Mouse (Mus musculus) frontal cortex, postnatal 36 days (tissue): ENCODE results near the gene Sowaha.

Experiments
- DNase-seq, 2 experiments: peaks; one replicate each; pipeline ENCODE4 v3.0.0; 2022; ENCODE audit warnings: low spot score in 2 of 2

The Sowaha gene

GRCm38 (mm10) chr11:53479783-53480301, at the start of gene Sowaha, which contains the start of gene Gm9945:
Sowaha (minus strand) TSS chr11:53480274.
Gm9945 (plus strand) TSS chr11:53480166.
- peak; percentile 70 to 72 for DNase-seq

DNA sequence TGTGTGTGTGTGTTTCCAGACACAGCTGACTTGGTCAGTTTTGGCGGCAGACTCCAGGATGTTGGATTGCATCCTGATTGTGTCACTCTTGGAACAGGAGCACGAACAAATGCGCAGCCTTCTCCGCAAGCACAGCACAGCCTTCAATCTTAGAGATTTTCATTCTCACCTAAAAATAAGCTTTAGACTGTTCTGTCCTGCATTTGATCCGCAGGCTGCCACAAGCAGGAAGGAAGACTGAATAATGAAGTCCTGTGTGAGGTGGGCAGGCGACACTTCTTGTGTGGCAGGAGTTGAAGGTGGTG, 49.1 kb upstream of the Sowaha start:
- peak in 1 of 2 experiments; percentile 61 for DNase-seq

DNA sequence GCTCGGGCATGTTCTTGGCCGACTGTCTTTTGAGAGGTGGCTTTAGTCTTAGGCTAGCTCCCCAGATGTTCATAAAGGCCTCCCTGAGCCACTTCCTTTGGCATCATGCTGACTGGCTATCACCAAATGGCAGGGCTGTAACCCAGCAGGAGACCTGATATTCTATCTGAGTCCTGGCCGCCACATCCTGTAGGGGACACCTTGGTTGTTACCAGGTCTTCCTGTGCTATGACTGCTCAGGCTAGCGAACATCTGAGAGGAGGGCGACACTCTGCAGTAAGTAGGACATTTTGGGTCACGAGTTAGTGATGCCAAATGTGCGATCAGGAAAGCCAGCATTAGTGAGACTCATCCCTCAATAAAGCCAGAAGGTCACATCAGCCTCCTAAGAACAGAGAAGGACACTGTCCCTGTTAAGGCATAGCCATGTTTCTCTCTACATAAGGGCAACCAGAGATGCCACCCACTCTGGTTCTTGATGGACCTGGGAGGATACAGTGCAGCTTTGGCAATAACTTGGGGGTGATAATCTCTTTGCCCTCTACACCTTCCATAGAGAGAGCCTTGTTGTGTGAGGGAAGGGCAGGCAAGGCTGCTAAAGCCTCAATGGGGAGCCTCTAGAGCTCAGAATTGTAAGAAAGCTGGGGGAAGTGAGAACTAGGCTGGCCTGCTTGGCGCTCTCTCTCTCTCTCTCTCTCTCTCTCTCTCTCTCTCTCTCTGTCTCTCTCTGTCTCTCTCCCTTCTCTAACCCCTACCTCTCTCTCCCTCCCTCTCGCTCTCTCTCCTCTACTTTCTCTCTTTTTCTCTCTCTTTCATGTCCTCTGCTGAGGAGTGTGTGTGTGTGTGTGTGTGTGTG, 48.6 kb upstream of the Sowaha start:
- no peak for DNase-seq

DNA sequence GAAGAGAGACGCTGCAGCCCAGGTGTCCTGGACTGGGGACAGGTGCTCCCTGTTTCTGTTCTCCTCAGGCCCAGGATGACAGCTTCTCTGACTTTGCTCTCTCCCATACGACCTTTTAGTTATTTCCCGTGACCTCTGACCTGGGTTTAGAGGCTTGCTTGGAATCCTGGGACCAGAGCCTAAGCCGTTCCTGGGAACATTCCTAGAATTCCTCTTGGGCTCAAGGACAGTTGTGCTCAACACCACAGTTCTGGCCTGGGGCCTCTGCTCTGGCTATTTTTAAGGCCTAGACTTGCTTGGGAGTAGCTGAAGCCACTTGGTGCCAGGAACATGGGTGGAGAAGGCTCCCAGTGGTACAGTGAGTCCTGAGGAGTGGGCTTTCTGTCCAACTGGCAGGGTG, 45.4 kb upstream of the Sowaha start:
- DNase-seq, result no peak

GRCm38 (mm10) chr11:53524905-53525304, 44.8 kb upstream of the Sowaha start:
- no peak for DNase-seq

DNA sequence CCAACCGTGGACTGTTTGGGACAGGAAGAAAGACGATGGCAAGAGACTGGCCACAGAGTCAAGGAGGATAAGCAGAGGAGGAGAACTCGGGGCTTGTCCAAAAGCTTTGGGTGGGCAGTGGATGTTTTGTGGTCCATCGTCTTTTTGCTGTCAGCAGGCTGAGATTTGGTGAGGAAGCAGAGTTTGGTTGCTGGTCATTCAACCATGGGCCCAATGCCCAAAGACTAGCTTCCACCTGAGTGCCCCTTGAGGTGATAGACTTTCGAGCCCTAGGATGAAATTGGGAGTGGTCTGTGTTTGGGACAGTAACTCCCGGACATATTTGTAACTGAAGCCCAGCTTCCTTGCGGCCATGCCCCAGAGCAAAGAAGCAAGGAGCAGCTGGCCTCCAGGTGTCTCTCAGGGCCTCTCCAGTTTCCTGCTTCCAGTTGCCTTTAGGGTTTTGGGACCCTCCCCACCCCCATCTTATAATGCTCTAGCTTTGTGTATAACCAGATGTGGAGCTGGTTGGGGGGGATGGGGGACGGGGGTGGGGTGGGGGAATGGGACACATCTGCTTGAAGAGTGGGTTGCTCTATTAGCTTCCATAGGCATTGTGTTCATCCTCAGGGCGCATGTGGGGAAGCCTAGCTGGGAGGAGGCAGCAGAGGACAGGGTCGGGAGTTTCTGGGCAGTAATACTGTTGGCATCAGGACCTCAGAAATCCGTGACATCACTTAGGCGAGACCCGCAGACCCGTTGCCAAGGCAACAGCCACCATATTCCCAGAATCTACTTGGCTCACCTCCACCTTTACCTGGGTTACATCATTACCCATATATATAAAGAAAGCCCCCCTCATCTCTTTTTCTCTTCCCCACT, 43.7 kb upstream of the Sowaha start:
- no peak for DNase-seq

GRCm38 (mm10) chr11:53522930-53523329, 42.9 kb upstream of the Sowaha start:
- peak; percentile 79 to 84 for DNase-seq

GRCm38 (mm10) chr11:53522362-53522761, 42.3 kb upstream of the Sowaha start:
- no peak for DNase-seq

DNA sequence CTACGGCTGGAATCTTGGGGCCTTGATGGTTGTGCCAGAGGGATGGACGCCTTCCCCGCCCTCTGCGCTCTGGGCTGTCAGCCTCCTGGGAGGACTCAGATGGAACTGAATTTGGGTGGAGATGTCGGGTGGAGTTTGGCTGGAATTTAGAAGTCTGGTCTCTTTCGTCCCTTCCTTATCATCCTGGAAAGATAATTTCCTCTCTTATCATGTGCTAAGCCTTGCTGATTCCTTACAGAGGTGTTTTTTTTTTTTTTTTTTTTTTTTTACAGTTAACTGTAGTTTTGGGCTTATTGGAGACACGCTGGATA, 41.7 kb upstream of the Sowaha start:
- no peak for DNase-seq

DNA sequence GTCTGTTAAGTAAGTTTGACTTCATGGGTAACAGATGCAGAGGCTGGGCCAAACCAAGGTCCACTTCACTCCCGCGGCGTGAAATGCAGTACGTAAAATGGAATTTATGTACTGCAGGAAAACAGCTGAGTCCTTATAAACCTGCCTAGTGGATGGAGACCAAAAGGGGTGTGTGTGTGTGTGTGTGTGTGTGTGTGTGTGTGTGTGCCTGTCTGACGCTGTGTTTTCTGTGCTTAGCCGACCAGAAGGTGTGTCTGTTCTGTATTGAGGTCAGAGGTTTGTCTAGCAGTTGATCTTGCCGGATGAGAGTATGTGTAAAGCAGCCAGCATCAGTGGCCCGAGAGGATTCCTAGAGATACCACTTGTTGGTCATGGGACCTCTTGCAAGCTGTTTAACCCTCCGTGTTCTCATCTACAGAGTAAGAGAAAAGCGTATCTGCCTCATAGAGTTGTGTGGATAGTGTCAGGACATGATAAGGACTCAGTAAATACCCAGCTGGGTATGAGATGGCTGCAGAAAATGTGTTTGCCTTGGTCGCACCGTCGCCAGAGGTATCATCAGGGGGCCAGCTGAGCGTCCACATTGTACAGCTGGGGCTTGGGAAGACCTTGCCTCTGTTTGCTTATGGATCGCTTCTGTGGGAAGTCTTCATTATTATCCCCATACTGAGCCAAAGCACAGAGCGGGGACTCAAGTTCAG, 41.2 kb upstream of the Sowaha start:
- DNase-seq, result peak in 1 of 2 experiments; percentile 58

DNA sequence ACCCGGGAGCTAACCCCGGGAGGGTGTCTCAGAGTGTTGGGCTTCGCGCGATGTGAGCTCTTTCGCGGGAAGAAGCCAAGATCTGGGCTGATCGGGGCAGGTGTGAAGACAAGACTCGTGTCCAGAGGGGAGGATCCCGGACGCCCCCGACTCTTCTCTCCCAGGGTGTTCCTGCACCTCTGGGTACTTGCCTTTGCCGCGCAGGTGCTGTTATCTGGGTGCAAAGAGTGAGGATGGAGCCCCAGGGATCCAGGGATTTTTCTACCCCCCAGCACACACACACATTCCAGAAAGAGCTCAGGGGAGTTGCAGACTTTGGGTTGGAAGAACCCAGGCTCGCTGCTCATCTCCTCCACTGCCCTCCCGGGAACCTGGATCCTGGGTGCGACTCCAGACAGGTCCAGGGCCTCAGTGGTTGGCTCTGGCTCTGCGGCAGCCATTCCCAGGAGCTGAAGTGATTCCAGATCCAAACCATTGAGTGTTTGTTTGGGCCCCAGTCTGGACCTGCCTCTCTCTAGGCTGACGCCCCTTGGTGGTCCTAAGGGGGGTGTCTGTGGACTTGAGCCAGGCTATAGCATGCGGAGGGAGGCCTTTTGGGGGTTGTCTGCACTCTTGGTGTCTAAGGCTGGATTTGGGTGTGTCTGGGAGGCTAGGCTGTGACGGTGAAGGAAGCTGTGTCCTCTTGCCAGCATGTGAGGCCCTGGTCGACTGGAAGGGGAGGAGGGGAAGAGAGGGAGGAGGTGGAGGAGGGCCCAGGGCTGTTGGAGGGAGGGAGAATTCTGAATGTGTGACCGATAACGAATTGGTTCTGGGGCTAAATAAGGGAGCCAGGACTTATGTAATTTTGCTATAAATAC, 40.3 kb upstream of the Sowaha start:
- DNase-seq, result peak; percentile 77 to 80

DNA sequence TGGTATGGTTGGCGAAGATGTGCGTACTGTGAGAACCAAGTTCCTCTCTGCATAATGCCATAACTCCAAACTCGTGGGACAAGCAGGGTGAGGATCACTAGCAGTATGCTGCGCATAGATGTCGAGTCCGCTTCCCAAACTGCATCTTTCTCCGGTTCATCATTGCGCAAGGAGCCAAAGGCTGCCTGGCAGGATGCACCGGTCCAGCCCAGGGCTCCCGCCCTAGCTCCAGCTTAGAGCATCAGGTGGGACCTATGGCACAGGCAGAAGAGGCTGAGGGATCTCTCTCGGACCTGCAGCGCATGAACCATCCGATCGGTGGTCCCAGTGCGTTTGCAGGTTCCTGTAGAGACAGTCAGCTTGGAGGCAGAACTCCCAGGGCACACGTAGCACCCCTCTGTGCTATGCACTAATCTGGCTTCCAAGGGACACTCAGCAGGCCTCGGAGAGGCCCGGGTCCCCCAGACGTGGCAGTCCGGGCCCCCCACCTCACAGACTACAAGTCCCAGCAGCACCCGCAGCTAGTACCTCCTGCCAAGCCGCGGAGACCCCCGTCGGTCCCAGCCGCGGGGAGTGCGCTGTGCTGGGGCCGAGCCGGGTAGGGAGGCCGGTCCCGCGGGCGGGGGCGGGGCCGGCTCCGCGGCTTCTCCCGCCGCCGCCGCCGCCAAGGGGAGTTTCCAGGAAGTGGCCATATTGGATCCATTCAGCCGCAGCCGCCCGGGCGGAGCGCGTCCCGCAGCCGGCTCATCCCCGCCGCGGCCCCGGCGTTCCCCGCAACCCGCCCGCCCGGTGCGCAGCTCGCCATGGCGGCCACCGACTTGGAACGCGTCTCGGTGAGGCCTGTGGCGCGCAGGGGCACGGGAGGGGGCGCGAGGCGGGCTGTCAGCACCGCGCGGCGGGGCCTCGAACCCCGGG, 39.4 kb upstream of the Sowaha start, which contains the start of gene Sept8:
Gene Sept8 (plus strand): TSS at position 51 of the 915 bp plus-strand sequence.
- DNase-seq, result peak; percentile 68 to 69

DNA sequence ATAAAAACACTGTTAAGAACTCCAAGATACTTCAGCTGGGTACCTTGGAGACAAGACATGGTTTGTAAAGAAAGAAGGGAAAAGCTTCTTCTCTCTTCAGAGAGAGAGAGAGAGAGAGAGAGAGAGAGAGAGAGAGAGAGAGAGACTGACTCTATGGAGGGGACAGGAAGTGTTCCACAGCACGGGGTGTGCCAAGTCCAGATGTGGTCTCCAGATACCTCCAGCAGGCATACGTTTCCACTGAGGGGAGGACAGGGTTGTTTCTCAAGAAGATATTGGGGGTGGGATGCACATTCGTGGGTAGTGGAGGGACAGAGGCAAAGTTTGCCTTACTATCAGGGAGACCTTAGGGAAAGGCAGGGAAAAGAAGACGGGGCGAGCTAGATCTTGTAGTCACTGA, 38.7 kb upstream of the Sowaha start:
- DNase-seq, result no peak

- DNase-seq, result no peak
Measured at GRCm38 (mm10) chr11:53516775-53517627, 36.9 kb upstream of the Sowaha start.

GRCm38 (mm10) chr11:53510351-53510750, 30.3 kb upstream of the Sowaha start:
- no peak for DNase-seq

DNA sequence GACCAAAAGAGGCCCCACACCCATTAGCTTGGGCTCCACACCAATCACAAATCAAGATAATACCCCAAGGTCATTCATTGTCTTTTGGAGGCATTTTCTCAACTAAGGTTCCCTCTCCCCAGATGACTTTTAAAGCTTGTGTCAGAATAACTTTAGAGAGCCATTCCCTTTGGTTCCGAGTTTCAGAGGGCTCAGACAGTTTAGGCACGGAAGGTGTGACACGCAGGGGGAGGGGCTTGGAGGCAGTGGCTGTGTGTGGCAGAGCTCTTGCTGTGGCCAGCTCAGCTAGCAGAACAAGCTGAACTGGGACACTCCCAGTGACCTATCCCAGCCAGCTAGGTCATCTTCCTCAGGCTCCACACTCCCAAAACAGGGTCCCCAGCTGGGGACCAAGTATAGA, 28.5 kb upstream of the Sowaha start:
- DNase-seq, result no peak

DNA sequence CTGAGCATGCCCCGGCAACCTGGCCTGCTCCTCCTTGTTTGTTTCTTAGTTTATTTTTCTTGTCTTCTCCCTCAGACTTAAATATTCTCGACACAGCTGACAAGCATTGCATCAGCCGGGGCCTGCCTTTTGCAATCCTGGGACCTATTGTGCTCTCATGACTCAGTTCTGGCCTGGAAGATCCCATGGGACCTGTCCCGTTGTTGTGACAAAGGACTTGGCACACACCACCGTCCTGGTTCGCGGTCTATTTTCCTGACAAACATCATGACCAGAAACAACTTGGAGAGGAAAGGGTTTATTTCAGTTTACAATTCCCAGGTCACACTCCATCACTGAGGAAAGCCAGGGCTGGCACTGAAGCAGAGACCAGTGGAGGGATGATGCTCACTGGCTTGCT, 28.1 kb upstream of the Sowaha start:
- no peak for DNase-seq

DNA sequence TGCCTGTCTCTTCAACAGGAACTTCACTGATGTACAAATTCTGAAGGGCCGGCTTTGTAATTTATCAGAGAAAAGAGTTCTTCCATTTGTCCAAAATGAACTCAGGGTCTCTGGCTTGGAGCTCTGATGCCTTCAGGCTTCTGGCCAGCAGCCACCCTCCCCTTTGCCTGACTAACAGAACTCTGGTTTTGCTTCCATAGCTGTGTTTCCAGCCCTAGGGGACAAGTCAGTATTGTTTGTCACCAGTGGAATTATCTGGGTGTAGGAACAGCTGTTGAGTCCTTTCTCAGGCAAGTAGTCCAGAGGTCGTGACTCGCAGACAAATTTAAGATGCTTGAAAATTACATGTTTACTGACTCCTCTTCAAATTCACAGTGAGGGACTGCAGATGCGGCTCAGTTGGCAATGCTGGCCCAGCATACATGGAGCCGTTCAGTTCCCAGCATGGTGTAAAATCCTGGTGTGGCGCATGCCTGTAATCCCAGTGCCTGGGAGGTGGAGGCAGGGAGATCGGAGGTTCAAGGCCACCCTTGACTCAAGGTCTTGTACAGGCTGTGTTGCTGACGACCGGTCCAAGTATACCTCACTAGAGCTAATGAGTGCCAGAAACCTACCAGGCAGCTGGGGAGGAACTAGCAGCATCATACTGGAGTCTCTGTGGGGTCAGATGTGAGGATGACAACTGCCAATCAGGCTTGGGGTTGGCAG, 27.2 kb upstream of the Sowaha start:
- no peak for DNase-seq
